Mouse (Mus musculus) urinary bladder, postnatal 36 days (tissue): ENCODE measurements around the gene Pkp4.
"Not testable (repeated sequence)": the region's sequence is repeated elsewhere in the genome, so short reads cannot be mapped to it uniquely, and the experiment has no call there.

Source experiments
- DNase-seq, 2 experiments: peaks; one replicate each; pipeline ENCODE4 v3.0.0; 2022; ENCODE audit warnings: low spot score in 2 of 2, mixed read lengths in 1 of 2

Gene Pkp4

DNA sequence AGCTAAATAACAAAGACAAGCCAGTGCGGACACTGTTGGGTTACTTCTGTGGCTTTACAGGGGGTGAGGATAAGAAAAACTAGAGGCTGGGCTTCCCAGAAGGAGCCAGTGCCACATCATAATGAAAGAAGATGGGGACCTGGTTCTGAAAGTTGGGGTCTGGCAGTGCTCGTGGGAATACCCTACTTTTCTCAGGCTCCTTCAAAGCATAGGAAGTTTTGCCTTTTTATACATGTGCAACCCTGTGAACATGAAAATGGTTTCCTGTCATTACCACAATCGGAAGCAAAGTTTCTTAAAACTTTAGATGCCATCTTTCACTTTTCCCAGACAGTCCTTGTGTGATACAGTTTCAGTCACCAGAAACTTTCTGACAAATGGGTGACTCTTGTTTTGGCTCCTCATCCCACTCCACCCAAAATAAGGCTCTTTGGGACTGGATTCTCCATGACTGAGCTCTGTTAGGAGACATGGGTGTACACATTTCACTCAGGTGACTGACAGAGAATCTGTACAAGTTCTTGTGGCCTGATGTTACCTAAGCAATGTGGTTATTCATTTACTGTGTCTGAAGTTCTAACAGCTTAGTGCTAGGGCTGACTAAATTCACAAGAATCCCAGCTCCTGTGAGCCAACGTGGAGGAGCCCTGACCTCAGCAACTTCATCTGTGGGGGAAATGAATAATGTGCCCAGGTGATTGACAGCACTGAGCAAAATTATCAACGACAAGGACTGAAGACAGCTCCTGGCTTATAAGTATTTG is 179.3 kb downstream of the Pkp4 start:
- DNase-seq, result no peak

DNA sequence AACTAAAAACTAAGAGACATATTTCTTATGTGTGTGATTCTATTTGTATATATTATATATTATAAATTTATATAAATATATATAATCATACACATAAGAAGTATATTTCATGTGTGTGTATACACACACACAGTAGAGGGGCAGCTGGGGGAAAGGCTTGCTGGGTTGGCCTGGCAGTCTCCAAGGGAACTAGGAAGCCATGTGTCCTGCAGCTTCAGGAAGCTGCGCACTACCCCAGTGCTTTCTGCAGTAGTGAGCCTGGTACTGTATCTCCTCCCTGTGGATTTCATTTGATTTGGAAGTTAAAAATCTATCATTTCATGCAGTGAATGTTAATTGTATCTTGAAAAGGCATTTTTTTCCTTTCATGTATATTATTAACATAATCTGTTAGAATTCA is 180.2 kb downstream of the Pkp4 start:
- no peak for DNase-seq

DNA sequence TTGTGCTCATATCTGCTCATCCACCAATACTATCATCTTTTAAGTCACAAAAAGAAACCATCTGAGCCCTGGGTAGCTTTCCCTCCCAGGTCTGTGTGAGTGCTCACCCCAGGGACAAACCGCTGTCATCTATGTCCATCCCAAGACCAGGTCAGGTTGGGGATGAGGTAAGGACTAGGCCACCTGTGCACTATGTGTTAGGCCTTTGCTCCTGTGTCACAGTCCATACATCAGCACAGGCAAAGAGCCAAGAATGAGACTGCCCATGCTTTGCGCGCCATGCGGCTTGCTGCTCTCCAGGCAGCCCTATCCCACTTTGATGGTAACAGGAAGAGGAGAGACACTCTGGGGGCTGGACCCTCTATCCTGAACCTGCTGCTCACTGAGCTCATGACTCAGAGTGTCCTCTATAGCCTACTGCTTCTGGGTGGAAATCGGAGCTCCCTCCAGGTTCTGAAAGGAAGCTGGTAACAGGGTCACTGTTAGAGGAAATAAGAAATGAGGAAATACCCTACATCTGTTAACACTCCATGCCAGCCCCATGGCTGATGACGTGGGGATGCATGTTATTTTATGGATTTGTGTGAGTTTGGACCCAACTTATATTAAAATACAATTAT is 182.1 kb downstream of the Pkp4 start:
- no peak for DNase-seq

DNA sequence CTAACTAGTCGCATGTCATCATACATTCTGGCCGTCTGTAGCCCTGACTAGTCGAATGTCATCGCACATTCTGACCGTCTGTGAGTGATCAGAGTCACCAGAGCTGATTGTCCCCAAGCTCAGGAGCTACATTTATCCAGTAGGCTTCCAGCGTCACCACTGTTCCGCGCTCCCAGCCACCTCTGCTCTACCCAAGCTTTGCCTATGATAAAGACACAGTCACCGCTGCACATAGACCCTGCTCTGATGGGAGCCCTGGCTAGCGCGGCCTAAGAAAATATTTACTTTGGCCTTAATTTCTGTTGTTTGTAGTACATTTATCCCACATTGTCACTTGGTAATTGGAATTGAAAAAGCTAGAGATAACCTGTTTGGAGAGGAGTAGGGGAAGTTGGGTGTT is 183.2 kb downstream of the Pkp4 start:
- DNase-seq, result no peak

DNA sequence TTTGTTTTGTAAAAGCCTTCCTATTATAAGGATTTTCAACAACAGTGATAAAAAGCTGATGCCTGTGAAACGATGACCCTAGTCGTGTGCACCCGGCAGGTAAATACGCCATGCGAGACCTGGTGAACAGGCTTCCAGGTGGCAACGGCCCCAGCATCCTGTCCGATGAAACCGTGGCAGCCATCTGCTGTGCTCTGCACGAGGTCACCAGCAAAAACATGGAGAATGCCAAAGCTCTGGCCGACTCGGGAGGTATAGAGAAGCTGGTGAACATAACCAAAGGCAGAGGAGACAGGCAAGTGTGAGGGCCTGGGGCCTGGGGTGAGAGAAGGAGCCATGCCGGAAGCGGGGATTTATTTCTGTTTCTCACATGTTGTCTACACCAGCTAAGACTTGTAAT is 184.0 kb downstream of the Pkp4 start:
- DNase-seq, result no peak

DNA sequence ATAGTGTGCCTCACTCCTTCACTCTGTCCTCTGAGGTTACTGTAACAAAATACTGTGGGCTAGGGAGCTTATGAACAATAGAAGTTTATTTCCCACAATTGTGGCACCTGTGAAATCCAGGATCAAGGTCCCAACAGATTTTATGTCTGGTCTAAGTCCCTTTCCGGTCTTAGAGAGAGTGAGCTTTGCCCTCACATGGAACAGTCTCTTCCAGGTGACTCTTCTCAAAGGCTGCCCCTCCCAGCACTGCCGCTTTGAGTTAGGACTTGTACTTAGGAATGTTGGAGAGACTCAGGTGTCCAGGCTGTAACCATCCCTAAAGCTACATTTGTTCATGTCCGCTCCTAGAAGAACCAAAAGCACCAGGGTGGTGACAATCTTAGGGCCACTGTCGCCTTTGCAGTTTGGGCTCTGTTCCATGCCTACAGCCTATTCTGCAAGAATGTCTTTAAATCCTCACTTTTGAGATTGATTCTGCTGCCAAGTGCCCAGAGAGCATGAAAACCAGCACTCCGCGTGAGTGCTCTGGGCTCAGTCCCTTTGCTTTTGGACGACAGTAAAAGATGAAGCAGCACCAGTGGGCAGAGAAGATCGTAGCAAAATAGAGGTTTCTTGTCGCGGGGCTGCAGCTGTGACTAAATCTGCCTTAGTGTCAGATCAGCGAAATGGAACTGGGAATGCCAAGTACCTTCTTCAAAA is 184.6 kb downstream of the Pkp4 start:
- DNase-seq, result no peak

DNA sequence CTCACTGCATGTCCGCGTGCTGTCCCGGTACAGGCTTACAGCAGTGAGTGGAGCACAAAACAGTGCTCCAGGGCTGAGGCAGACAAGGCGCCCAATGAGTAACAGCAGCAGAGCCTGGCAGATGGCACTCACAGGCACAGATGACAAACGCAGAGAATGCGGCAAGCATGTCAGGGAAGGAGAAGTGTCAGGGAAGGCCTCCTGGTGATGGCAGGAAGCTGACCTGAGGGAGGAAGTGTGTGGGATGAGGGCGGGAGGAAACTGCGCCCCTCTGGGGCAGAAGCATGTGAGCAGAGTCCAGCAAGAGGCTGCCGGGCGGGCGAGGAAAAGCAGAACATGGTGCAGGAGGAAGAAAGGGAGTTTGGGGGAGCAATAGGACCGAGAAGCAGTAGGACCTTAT is 185.8 kb downstream of the Pkp4 start:
- no peak for DNase-seq

DNA sequence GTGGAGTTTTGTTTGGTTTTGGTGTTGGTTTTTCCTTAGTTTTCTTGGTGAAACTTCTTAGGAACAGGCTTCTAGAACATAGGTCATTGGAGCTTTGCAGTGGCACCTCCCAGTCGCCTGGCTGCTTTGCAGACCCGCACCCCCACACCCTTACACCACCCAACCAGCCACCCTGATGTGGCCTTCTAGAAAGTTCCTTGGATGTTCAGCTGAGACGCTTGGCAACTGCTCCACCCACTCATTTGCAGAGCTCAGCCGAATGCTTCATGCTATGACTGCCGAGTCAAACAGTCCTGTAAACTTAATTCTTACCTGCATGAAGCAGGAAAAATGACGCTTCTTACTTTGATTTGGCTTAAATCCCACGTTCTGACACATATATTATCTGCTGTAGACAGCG is 187.9 kb downstream of the Pkp4 start:
- DNase-seq, result no peak

DNA sequence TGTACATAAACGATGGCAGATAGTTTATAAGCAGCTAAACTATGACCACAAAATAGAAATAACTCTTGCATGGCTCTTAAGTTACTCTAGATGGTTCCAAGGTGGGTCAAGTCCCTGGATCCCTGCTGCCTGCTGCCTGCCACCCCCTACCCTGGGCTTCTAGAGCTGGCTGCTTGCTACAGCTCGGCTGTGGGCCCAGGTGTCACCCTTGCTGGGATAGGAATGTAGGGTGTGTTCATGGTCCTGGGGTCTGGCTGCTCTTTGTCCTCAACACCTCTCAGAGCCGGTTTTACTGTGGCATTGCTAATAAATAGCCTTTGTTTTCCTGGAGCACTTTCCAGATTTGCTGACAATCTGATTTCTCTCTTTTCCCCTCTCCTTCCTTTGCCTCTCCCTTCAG is 189.4 kb downstream of the Pkp4 start:
- DNase-seq, result no peak

DNA sequence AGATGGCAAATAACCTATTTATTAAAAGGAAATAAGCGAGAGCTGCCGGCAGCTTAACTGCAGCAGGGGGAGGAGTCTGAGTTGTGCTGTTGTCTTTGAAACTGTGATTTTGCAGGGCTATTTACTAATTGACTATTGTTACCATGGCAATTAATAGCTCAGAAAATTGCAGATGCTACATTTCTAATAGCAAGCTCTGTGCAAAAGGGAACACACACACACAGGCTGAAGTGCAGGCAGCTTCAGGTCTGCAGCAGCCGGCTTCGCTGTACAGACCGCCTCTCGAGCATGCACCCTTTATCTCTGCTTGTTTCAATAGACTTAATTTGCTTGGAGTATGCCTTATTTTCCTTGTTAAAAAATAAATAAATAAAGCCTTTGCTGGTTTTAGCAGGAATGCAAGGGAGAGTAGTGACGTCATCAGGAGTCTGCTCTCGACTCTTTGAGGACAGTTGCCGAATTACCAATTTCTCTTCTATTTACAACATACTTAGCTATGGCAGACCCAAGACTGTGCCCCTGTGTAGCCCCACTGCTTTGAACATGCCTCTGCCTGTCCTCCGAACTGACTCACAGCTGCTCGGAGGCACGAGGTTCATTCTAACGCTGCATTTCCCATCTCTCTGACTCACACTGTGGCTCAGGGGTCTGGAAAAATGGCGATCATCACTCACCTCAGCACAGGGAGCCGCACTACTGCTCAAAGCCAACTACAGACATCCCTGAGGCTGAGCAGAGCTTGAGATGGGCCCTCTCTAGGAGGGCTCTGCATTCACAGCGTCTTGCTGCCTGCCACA is 190.9 kb downstream of the Pkp4 start:
- peak in 1 of 2 experiments; percentile 27 for DNase-seq

DNA sequence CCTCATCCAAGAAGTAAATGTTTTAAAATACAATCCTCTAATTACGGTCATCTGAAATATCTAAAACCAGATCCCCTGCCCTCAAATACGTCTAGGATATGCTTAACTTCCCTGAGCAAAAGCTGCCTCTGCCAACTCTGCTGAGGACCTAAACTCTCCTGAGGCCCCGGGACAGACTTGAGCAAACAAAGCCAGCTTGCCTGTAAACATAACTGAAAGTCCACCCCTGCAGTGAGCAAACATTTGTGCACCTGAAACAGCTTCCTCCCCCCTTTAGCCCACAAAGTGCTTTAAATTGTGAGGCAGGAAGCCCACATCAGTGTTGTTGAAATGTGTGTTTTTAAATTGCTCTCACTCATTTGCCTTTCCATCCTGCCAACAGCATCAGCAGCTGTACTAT is 193.2 kb downstream of the Pkp4 start:
- DNase-seq, result peak in 1 of 2 experiments; percentile 15

DNA sequence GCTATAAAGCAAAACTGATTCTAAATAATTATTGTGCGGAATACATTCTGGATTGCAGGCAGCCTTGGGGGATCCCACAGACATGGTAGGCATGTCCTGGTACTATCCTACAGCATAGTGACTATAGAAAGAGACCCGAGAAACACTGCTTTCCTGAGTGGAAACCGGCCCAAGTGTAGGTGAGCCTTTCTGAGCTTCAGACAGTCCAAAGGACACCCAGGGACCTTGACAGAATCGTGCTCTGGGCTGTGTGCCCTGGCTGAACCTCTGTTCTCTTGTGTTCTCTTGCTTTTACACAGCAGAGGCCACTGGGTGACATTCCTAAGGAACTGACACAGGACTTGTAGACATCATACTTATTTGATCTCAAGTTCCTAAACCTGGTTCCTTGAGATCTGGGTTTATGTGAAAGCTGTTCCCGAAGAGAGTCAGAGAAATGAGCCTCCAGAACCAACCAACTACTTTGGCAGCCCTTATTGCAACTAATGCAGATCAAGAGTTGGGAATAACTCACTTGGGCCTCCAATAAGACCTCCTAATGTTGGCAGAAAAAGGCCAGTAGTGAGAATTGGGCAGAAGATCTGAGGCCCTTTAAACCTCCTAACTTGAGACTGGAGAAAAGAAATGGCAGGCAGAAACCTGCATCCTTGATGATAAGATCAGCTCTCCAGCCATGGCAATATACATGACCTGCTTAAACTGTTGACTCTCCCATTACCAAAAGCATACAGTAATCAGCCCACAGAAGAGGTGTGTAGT is 195.1 kb downstream of the Pkp4 start:
- DNase-seq, result no peak

DNA sequence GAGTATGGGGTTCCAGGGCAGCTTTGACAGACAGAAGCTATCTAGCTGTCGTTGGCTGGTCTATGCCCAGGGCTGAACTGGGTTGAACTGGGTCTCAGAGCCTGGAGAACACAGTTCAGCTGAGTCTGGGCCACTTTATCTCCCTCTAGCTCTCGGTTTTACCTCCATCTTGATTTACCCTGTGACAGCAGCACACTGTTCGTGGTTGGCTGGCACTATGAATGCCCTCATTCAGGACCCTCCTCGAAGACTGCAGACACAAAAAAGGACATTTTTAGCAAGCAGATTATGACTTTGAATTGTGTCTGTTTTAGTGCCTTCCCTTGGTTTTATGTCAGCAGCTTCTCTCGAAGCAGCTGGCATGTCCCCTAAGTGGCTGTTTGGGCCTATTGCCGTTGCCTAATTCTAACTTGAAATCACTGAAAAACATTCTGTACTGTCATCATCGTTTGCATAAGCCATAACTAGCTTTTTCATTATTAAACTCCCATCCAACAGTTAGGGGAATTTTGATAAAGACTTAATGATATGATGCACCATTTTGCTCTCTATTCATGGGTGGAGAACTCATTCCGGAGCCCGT is 199.2 kb downstream of the Pkp4 start:
- no peak for DNase-seq

DNA sequence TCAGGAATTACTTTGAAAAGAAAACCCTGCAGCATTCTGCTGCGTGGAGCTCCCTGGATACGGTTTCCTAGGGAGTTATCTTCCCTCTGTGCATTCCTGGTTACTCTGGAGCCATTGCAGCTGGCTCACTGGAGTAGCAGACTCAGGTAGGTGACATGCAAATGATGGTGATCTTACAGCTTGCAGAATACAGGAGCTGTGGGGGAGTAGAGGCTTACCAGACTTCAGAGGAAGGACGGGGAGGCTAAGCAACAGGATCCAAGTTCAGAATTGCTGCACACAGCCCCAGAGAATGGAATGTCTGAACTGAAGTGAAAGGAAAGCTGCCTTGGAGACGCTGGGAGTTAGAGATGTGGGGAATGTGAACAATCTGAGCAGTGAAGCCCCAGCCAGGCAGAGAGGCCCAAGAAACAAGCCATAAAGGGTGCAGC is 200.7 kb downstream of the Pkp4 start:
- DNase-seq, result no peak

DNA sequence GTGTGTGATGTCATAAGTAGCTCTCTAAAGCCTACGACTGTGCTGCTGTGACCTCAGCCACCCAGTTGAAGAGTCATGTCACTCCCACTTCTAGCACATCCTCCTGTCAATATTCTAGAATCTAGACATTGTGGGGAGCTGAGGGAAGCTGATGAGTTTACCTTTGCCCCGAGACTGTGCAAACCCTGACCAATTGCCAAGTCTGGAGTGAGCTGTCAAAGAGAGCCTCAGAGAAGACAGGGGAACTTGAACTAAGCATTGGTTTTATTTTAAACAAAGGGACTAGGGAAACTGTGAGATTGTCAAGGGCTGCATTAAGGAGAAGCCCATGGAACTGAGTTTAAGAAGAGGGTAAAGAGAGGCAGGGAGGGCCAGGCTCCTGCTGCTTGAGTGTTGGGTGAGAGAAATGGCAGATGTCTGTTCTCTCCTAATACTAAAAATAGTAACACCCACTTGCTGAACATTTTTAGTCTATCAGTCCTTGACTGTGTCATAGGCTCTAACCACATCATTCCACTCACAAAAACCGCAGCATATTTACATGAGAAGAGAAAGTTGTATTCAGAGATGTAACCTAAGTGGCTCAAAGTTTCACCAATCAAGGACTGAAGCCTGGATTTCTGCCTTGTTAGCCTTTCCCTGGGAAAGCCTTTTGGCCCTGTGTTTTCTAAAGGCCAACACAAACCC is 203.6 kb downstream of the Pkp4 start:
- DNase-seq, result no peak

DNA sequence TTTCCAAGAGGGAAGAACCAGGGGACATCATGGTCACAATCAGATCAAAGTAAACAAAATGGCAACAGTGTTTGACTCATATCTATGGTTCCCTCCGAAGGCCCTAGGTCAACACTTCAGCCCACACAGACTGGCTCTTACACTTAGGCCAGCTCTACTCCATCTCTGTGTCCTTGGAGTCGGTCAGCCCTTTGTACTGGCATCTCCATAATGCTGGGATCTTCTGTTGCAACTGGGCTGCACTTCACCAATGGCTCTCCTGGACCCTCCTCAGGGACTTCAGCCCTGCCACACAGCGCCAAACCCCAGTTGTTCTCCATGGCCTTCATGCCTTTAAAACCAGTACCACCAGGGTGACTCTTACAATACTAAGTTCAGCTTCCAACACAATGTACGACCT is 206.5 kb downstream of the Pkp4 start:
- DNase-seq, result no peak

DNA sequence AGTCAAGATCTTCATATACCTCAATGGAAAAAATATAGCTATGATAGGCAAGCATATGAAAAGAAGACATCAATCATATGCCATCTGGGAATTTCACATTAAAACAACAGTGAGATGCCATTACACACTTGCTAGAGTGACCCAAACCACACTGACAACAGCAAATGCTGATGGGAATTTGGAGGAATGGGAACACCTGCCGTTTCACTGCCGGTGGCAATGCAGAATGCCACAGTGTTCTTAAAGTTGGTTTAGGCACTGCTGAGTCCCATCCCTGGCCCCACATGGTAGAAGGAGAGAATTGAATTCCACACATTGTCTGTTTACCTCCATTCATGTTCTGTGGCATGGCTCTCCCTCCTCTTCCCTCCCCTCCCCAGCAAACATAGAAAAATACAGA is 212.5 kb downstream of the Pkp4 start:
- DNase-seq, result no peak

DNA sequence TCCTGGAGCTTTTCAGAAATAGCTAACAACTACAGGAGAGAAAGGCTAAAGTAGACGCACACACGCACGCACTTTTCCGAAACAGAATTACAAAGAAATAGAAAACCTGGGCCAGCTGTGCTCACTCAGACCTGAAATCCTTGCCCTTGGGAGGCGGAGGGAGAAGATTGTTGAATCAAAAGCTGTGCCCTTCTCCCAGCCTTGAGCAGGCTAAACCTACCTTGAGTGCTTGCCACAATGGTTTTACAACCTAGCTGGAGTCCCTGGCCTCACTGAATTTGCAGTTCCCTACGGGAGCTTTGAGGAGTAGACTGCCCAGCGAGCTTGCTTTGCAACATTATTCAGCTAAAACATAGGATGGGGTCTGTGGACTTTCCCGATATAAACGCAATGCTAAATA is 217.4 kb downstream of the Pkp4 start:
- DNase-seq, result no peak

DNA sequence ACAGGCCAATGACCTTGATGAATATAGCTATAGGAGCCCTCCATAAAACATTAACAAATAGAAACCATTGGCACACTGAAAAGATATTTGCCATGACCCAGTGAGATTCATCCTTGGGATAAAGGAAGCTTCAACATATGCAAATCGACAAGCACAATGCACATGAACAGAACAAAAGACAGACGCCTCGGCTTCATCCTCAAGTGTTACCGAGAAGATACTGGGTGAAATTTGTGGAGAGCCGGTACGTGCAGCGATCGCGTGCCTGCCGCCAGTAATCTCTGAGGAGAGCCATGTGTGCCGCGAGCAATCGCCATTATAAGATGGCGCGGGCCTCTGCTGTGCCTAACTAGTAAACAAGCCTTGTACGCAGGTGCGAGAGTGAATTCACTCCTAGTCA is 218.2 kb downstream of the Pkp4 start:
- DNase-seq, result not testable (repeated sequence)

DNA sequence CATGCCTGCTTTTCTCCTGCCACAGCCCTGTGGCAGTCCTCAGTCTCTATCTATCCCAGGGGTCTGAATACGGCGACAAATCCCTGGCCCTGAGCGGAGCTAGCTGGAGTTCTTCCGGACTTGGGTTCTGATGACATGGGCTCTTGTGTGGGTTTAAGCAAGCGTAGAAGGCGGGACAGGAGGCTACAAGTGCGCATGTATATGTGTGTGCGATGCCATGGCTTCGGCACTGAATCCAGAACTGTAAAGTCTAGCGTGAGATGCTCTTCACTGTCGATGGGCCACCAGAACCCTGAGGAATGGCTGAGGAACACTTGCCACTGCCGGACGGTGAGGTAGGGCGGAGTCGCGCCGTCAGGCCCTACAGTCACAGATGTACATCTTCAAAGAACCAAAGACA is 222.6 kb downstream of the Pkp4 start:
- DNase-seq, result no peak
